Mouse (Mus musculus) gastrocnemius, adult 2 months (tissue): ENCODE measurements around the gene Dlgap3. TPM values are rescaled to one million over a fixed set of nuclear protein-coding genes. Genes with fewer than 3 reads are reported as not detected.

Experiments used
- DNase-seq: peaks from one replicate; pipeline ENCODE4 v3.0.0; 2022
- H3K27ac ChIP-seq: fragments of 200-600 bp; 2 replicates; pipeline ENCODE4 v1.8.1; 2022; ENCODE audit warnings: mild to moderate bottlenecking
- H3K4me3 ChIP-seq: fragments of 200-600 bp; 2 replicates; pipeline ENCODE4 v1.8.1; 2022; ENCODE audit warnings: mild to moderate bottlenecking, moderate library complexity
- CTCF ChIP-seq: fragments of 200-600 bp; IDR thresholded peaks from 2 replicates; pipeline ENCODE4 v1.8.1; 2022; ENCODE audit warnings: antibody characterized with exemption, mild to moderate bottlenecking, moderate library complexity
- intact Hi-C: fragments of 180-260 bp; cut with DNase I; formaldehyde crosslinking; loops from one replicate; pipeline ENCODE4 v1.15.1; 2025
- total RNA-seq, 2 experiments: library from RNA; stranded (reverse); gene quantifications; 2 replicates each; pipeline ENCODE4 v1.2.3; 2021

The Dlgap3 gene
- total RNA-seq, 2 experiments from 2014 or later = not detected

DNA sequence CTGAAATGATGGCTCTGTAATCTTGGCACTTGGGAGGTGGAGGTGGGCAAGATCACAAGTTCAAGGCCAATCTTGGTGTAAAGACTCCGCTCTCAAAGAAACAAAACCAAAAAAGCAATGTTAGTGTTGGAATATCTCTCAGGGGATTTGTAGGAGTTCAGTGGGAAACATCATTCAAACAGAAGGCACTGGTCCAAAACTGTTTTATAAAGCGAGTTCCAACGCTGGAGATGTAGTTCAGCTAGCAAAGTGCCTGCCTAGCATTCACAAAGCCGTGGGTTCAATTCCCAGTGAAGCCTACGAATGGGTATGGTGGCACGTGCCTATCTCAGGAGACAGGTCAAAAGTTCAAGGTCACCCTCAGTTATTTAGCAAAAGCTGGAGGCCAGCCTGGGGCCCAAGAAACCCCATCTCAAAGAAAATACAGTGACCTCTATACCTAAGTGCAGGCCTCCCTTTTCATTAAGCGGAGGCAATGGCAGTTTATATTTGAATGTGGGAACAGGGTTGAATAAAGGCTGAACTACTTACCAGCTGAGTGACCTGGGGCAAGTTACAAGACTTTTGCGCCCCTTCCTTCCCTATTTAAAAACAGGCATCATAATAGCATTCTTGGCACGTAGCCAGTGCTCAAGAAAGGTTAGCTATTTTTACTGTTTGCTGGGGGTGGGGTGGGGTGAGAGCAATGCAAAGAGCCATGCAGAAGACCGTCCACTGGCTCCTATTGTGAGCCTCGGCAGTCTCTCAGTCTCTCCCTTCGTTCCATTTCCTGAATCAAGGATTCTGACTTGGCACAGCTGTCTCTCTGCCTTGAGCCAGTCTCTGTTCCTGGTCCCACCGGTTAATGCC lies 32.0 kb downstream of the Dlgap3 start:
- DNase-seq = no peak
- no peak for TF ChIP-seq CTCF
- H3K27ac ChIP-seq = no peak overlapping the region
- intact Hi-C loops = no loop called here
- H3K4me3 ChIP-seq = no peak overlapping the region

DNA sequence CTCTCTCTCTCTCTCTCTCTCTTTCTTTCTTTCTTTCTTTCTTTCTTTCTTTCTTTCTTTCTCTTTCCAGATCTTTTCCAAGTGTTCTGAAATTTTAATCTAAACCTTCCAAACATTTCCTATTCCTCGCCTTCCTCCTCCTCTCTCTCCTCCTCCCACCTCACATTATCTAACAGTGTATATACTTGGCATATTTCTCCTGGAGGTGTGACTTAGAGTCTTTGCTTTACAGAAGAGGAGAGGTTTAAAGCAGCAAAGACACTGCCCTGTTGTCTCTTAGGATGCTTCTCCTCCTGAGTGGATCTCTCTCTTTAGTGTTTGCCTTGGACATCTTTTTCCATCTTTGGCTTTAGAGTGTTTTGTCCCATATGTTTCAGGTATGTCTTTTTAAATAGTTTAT lies 34.1 kb downstream of the Dlgap3 start:
- intact Hi-C loops = no loop called here
- H3K27ac ChIP-seq = no peak overlapping the region

DNA sequence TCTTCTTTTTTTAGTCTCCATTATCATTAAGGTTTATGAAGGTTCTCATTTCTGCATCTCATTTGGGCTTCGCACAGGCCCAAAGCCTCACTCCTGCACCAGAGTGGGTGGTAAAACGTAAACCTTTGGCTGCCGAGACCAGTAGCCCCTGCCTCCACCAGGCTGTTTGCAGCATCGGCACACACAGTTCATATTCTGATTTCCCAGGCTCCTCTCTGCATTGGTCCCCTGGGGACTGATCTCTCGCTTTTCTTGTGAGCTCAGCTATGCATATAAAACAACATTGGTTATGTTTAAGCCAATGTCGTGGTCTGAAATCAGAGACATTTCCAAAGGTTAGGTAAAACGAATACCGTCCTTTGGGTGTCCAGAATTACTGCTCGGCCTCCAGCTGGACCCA lies 42.3 kb downstream of the Dlgap3 start:
- no peak for DNase-seq
- H3K27ac ChIP-seq = no peak overlapping the region
- H3K4me3 ChIP-seq = no peak overlapping the region
- TF ChIP-seq CTCF = no peak
- intact Hi-C loops = no loop called here

More for the DNA sequence above, 34.1 kb downstream of the Dlgap3 start:
- TF ChIP-seq CTCF = no peak
- no peak overlapping the region for H3K4me3 ChIP-seq
- no peak for DNase-seq

DNA sequence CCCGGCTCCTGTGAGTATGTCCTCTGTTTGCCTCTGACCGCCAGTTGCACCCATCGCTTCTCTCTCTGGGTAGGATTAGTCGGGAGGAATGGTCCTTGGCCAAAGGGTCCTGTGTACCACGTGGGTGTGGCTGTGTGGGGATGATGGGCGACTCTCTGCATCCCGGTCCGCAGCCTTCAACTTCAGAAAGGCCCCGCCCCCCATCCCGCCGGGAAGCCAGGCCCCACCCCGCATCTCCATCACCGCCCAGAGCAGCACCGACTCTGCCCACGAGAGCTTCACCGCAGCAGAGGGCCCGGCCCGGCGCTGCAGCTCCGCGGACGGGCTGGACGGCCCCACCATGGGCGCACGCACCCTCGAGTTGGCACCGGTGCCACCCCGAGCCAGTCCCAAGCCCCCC lies 45.5 kb downstream of the Dlgap3 start:
- H3K27ac ChIP-seq = no peak overlapping the region
- H3K4me3 ChIP-seq = no peak overlapping the region
- DNase-seq = no peak
- TF ChIP-seq CTCF = no peak
- intact Hi-C loops = no loop called here

DNA sequence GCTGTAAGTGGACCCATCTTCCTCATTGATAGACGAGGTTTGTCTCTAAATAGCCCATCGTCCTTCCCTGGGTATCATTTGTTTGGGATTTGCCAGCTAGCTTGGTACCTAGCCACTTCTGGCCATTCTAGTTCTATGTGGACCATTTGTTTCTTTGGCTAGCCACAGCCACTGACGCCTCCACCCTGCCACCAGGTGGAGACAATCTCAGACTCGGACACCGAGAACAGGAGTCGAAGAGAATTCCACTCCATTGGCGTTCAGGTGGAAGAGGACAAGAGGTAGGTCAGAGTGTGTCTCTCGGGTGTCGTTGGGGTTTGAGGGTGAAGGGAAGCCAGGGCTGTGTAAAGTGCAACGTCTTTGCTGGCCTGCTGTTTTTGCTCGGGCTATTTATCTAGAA lies 46.1 kb downstream of the Dlgap3 start:
- peak; percentile 6; the same call in 1 of the 2 replicates for TF ChIP-seq CTCF
- H3K4me3 ChIP-seq = no peak overlapping the region
- H3K27ac ChIP-seq = no peak overlapping the region
- DNase-seq = no peak
- intact Hi-C loops = no loop called here

DNA sequence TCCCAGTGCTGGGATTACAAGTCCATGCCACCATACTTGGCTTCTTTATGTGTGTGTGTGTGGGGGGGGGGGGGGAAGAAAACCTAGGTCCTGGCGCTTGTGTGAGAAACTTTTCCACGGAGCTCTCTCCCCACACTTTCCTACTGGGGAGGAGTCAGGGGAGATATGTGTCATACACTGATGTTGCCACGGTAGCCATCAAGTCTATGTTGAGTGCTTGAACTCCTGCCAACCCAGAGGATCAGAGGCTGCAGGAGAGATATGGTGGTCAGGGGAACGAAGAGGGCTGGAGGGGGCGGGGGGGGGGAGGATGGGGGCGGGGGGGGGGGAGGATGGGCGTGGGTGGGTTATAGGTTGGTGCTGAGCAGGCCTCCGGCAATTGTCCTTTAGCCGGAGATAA lies 46.8 kb downstream of the Dlgap3 start:
- no peak for TF ChIP-seq CTCF
- no peak overlapping the region for H3K27ac ChIP-seq
- intact Hi-C loops = no loop called here
- no peak overlapping the region for H3K4me3 ChIP-seq
- DNase-seq = no peak

DNA sequence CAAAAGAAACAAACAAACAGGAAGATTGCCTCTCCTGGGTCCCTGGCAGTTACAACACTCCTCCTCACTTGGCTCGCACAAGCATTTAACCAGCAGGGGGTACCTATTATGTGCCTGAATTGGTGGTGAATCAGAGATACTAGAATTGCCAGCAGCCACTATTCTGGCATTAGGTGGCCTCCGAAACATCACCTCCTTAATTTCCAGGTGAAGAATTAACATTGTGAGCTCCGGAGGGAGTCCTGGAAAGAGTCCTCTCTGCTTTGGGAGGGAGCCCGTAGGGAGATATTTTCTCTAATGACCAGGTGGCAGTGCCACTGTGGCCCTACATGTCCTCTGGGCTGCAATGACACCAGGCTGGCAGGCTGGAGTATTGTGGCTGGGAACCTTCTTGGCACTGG lies 47.2 kb downstream of the Dlgap3 start:
- Histone ChIP-seq H3K27ac (no peak overlapping the region), H3K4me3 (no peak overlapping the region)
- no peak for DNase-seq
- TF ChIP-seq CTCF = no peak
- intact Hi-C loops = no loop called here

DNA sequence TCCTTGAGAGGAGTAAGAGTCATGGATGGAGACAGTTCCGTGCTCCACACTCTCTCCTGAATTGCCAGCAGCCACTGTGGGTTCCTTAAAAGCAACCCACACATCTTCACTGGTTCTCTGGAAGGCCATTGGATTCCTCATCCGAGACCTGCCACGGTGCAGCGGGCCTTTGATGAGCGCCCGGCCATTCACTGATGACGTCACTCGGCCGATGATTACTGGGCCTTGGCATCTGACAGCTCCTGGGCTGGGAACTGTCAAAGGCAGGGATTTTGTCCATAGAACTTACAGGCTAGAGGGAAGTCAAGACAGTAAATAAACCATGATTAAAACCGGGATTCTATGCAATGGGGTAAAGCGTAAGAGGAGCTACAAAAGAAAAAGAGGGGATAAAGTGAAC lies 48.0 kb downstream of the Dlgap3 start:
- Histone ChIP-seq H3K4me3 (no peak overlapping the region), H3K27ac (no peak overlapping the region)
- no peak for DNase-seq
- no peak for TF ChIP-seq CTCF
- intact Hi-C loops = no loop called here

DNA sequence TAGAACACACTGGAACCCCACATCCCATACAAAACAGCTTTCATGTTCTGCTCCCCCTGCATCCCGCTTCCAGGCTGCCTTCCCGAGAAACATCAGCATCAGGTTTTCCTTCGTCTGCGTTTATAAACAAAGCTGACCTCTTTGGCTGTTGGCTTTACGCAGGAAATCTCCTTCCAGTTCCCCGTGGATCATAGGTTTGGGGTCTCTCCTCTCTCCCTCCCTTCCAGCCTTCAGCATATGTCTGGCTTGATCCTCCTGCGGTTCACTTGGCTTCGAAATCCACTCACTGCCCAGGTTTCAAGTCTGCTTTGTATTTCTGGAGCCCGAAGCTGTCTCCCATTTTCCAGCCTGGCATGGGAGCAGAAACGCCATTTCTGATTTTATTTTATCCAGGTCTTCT lies 54.3 kb downstream of the Dlgap3 start:
- DNase-seq = no peak
- intact Hi-C loops = no loop called here
- Histone ChIP-seq H3K27ac (no peak overlapping the region), H3K4me3 (no peak overlapping the region)
- TF ChIP-seq CTCF = no peak

DNA sequence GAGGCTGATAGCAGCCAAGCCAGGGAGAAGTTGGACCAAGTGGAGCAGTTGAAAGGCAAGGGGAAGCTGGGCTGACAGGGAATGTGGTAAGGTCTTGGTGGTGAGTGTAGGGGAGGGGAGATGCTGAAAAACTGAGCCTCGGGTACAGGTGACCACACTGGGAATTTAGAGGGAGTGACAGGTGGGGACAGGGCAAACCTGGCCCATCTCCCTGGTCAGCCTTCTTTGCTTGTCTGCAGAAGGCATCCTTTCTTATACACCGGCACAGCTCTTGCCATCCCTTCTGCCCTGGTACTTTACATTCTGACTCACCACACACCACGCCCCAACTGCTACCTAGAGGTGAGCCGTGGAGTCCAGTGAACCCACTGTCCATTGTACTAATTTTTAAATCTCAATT lies 54.8 kb downstream of the Dlgap3 start:
- H3K27ac ChIP-seq = no peak overlapping the region
- no peak for TF ChIP-seq CTCF
- H3K4me3 ChIP-seq = no peak overlapping the region
- intact Hi-C loops = no loop called here
- no peak for DNase-seq

DNA sequence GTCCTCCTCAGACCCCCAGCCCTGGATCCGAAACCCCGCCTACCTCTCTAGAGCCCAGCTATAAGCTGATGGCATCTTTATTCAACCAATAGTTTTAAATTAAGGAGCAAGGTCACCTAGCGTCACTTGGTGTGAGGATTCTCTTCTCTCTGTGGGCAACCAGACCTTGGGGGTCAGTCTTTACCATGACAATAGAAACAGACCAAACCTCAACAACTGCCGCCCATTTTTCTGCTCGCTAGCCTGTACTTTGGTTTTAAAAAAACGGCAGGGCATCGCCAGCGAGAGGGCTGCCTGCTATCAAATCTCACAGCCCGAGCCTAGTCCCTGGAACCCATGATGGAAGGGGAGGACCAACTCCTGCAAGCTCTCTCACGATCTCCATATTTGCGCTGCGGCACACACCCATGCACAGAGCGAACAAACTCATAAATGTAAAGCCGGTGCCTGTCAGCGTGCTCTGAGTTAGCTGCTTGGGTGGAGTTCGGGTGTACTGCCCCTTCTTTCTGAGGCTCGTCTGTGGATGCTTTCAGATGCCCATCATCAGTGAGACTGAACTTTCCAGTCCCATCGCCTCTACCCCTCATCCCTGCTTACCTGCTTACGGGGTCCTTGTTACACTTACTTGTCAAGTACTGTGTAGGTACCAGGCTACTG lies 55.6 kb downstream of the Dlgap3 start:
- no peak overlapping the region for H3K27ac ChIP-seq

DNA sequence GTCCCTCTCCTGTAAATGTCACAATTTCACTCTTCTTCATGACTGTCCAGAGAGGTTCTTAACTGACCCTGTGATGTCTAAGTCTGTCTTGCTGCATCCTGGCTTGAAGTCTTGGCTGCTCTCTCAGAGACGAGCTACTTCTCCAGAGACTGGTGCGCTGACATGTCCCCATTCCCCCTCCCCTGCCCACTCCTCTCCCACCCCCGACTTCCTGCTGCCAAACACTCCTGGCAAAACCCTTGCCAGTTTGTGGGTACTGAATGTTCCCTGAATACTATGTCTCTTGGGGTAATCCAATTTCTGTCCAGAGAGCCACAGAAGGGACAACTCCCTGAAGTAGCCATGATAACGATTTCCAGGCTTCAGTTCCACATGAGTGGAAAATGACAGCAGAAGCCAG lies 57.1 kb downstream of the Dlgap3 start:
- no peak overlapping the region for H3K4me3 ChIP-seq
- intact Hi-C loops = no loop called here
- no peak for DNase-seq
- TF ChIP-seq CTCF = no peak
- H3K27ac ChIP-seq = no peak overlapping the region

More for the DNA sequence above, 55.6 kb downstream of the Dlgap3 start:
- intact Hi-C loops = no loop called here
- TF ChIP-seq CTCF = no peak
- no peak for DNase-seq
- H3K4me3 ChIP-seq = no peak overlapping the region

DNA sequence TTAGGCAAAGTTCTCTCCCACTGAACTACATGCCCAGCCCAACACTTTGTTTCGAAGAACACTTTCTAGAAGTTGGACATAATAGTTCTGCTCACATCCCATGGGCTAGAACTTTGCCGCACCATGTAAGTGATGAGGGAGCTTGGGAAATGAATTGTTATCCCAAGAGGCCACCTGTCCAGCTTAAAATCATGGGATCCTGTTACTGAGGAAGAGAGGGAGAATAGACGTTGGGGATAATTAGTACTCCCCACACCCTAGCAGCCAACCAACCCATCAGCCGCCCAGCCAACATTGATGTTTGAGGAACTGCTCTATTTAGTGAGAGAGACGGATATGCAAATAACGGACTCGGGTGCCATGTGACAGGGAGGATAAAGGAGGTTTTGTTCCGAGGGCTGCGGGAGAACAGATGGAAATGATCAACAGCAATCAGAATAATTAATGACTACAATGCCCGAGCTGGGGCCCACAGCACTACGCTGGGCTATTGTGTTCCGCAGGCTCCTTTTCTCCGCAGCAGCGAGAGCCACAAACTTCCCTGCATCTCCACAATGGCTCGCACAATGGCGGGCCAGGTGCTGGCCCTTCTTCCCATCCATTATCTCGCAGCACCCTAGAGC lies 58.2 kb downstream of the Dlgap3 start:
- H3K4me3 ChIP-seq = no peak overlapping the region

More for the DNA sequence above, 58.2 kb downstream of the Dlgap3 start:
- H3K27ac ChIP-seq = no peak overlapping the region
- DNase-seq = no peak
- intact Hi-C loops = no loop called here
- TF ChIP-seq CTCF = no peak
